ENCODE assay signal across 8 mouse cellular contexts in the genomic region with DNA sequence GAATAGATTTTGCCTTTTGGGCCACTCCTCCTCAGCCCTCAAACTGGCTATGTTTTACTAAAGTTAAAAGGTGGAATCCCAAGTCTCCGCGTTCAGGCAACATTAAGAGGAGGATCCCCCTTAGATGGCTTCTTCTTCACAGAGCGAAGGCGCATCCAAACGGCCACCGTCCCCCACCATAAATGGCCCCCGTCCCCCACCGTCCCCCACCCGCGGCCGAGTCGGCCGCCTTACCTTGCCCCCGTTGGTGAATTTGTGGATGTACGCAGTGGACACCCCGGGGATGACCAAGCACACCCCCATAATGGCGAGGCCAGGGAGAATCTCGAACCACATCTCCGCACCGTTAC. TPM values are rescaled to one million over a fixed set of nuclear protein-coding genes. Genes with fewer than 3 reads are reported as not detected.
DNase-seq lines count a peak whose midpoint lies in the region; ATAC-seq and TF ChIP-seq lines count a peak whose summit lies in the region.

No protein-coding gene starts in this region.

- ATAC-seq in heart, embryonic 11.5 days (replicated peaks; ENCODE audit: insufficient number of reproducible peaks, low FRiP score, low TSS enrichment): no peak
- no peak for ATAC-seq in forebrain, embryonic 13.5 days
- peak; percentile 44; the same call in 1 of the 2 replicates for ATAC-seq in liver, embryonic 14.5 days (ENCODE audit: insufficient read depth)
- ATAC-seq in megakaryocyte-erythroid progenitor cell, adult 5-6 weeks (replicated peaks; ENCODE audit: low FRiP score, low TSS enrichment, poor library complexity, severe bottlenecking): no peak

- no peaks in the 10 kb centered on the region for H3K27me3 ChIP-seq in heart, embryonic 11.5 days (ENCODE audit: control insufficient read depth, insufficient read depth, low read length)
- H3K27me3 ChIP-seq in forebrain, embryonic 13.5 days: no peaks in the 10 kb centered on the region
- no peaks in the 10 kb centered on the region for H3K27me3 ChIP-seq in liver, embryonic 14.5 days (ENCODE audit: control insufficient read depth, insufficient read depth, low read length)

- H3K4me1 ChIP-seq in heart, embryonic 11.5 days (ENCODE audit: control insufficient read depth, insufficient read depth, low read length): no peaks in the 10 kb centered on the region
- no peaks in the 10 kb centered on the region for H3K4me1 ChIP-seq in ES-E14 (ENCODE audit: control insufficient read depth in 2 of 2, insufficient read depth in 2 of 2, low read length in 2 of 2, poor library complexity in 1 of 2)
- H3K4me1 ChIP-seq in forebrain, embryonic 13.5 days: peaks cover 3% of the 10 kb centered on the region; the same call in 1 of the 2 replicates
- peaks cover 0 to 5% of the 10 kb centered on the region in 2 experiments; a peak in 1 of 4 replicates for H3K4me1 ChIP-seq in liver, embryonic 14.5 days (replicated peaks; ENCODE audit: control insufficient read depth in 2 of 2, insufficient read depth in 2 of 2, low read length in 1 of 2)

- WGBS in heart, embryonic 11.5 days (ENCODE audit: insufficient replicate concordance): 22% methylated on average over 19 of the region's 20 CpGs
- 15% methylated on average over 19 of the region's 20 CpGs for WGBS in forebrain, embryonic 13.5 days
- WGBS in liver, embryonic 14.5 days (ENCODE audit: insufficient replicate concordance): 17% methylated on average over 20 of the region's 20 CpGs

- no peaks in the 10 kb centered on the region for H3K9me3 ChIP-seq in heart, embryonic 11.5 days (replicated peaks; ENCODE audit: control insufficient read depth, low read length)
- no peaks in the 10 kb centered on the region for H3K9me3 ChIP-seq in ES-E14 (ENCODE audit: control insufficient read depth, insufficient read depth, low read depth, low read length)
- H3K9me3 ChIP-seq in forebrain, embryonic 13.5 days (replicated peaks): no peaks in the 10 kb centered on the region
- H3K9me3 ChIP-seq in liver, embryonic 14.5 days (ENCODE audit: control insufficient read depth, low read length): no peaks in the 10 kb centered on the region

- in situ Hi-C loops in ES-E14 (cut with MboI; ENCODE audit: low sequenced_read_pairs in 2 of 2, unreplicated experiment in 2 of 2): no loop called here

- TF ChIP-seq EP300 in liver, embryonic 14.5 days (IDR thresholded peaks at IDR 0.05; ENCODE audit: low read depth): no peak

- intact Hi-C loops in heart, postnatal 36 days (cut with DNase I): loop anchor here (2.0 kb wide), 1 partner anchor 64 kb away; the partner anchor contains the start of gene Nkap

- H3K27ac ChIP-seq in heart, embryonic 11.5 days (ENCODE audit: low read depth, low read length): no peak overlapping the region
- no peak overlapping the region for H3K27ac ChIP-seq in ES-E14 (ENCODE audit: insufficient read depth, low read depth, low read length, poor library complexity, severe bottlenecking)
- H3K27ac ChIP-seq in forebrain, embryonic 13.5 days: no peak overlapping the region
- H3K27ac ChIP-seq in liver, embryonic 14.5 days: no peak overlapping the region

- peak overlapping the region; percentile 68 for H3K4me2 ChIP-seq in heart, embryonic 11.5 days
- peak overlapping the region; percentile 63 for H3K4me2 ChIP-seq in forebrain, embryonic 13.5 days
- H3K4me2 ChIP-seq in liver, embryonic 14.5 days (ENCODE audit: low read depth): peak overlapping the region; percentile 75

- DNase-seq in heart, postnatal 36 days: no peak
- no peak for DNase-seq in ES-E14 (ENCODE audit: low read depth, low spot score)
- no peak for DNase-seq in liver, embryonic 14.5 days (ENCODE audit: low read depth in 3 of 3, low spot score in 3 of 3)
- no peak for DNase-seq in left cerebral cortex, adult 9 months (ENCODE audit: low spot score in 2 of 2)
- no peak for DNase-seq in left cerebral cortex, adult 18-20 months (ENCODE audit: low spot score in 2 of 2)

- peak overlapping the region; percentile 65 for H3K4me3 ChIP-seq in heart, embryonic 11.5 days (ENCODE audit: low read depth, low read length)
- H3K4me3 ChIP-seq in ES-E14 (ENCODE audit: insufficient read depth in 1 of 2, low read depth in 1 of 2, low read length in 2 of 2, poor library complexity in 1 of 2, severe bottlenecking in 1 of 2): peak overlapping the region; percentile 81 to 84
- H3K4me3 ChIP-seq in forebrain, embryonic 13.5 days: peak overlapping the region; percentile 53
- peak overlapping the region; percentile 72 to 87 for H3K4me3 ChIP-seq in liver, embryonic 14.5 days (ENCODE audit: insufficient read depth in 1 of 2, low read depth in 2 of 2, low read length in 2 of 2)

- peak overlapping the region; percentile 63 for H3K9ac ChIP-seq in heart, embryonic 11.5 days (ENCODE audit: low read depth, low read length)
- H3K9ac ChIP-seq in ES-E14 (ENCODE audit: insufficient read depth, low read depth, low read length, poor library complexity, severe bottlenecking): peak overlapping the region; percentile 72
- peak overlapping the region; percentile 65 for H3K9ac ChIP-seq in forebrain, embryonic 13.5 days
- peak overlapping the region; percentile 53 for H3K9ac ChIP-seq in liver, embryonic 14.5 days (replicated peaks)

- no peak for TF ChIP-seq CTCF in liver, embryonic 14.5 days (IDR thresholded peaks at IDR 0.05; ENCODE audit: low read depth)

- H3K36me3 ChIP-seq in heart, embryonic 11.5 days (ENCODE audit: control insufficient read depth, insufficient read depth, low read length): no peaks in the 10 kb centered on the region
- H3K36me3 ChIP-seq in ES-E14 (ENCODE audit: control insufficient read depth, insufficient read depth, low read length, poor library complexity, severe bottlenecking): no peaks in the 10 kb centered on the region
- 0 out of 2 replicates have a peak, but pooled peaks cover 3% of the 10 kb centered on the region for H3K36me3 ChIP-seq in forebrain, embryonic 13.5 days (ENCODE audit: poor library complexity, severe bottlenecking)
- no peaks in the 10 kb centered on the region for H3K36me3 ChIP-seq in liver, embryonic 14.5 days (replicated peaks; ENCODE audit: control insufficient read depth, insufficient read depth, low read depth)

TF ChIP-seq in ES-E14, 5 proteins besides CTCF, POLR2A, EP300 and RAD21 (continues in another document):
- TF ChIP-seq ZC3H11A (IDR thresholded peaks at IDR 0.05; ENCODE audit: borderline replicate concordance, low read depth, low read length): no peak

RNA-seq across cellular contexts. Expression of gene Ndufa1, which starts 0.2 kb away (rescaled TPM):
- polyA plus RNA-seq in heart, embryonic 11.5 days (2014; fragmentation: Nextera tagmentation; extraction: Ambion mirVana): 553 and 620 TPM in 2 replicates
- total RNA-seq in heart, postnatal 36 days (2021): 100 to 1,000 TPM; 905 to 914 TPM
- 353 and 389 TPM in 2 replicates for total RNA-seq in ES-E14 (2012; rRNA removed)
- 499 and 510 TPM in 2 replicates for polyA plus RNA-seq in forebrain, embryonic 13.5 days (2015; fragmentation: Nextera tagmentation; extraction: Ambion mirVana)
- 111 and 169 TPM in 2 replicates for polyA plus RNA-seq in liver, embryonic 14.5 days (2012; rRNA removed)
- polyA plus RNA-seq in liver, embryonic 14.5 days (2014; fragmentation: Nextera tagmentation; extraction: Ambion mirVana): 253 and 273 TPM in 2 replicates
- 231 and 296 TPM in 2 replicates for total RNA-seq in megakaryocyte-erythroid progenitor cell, adult 5-6 weeks (2014; fragmentation: Nextera tagmentation)
- 114 and 134 TPM in 2 replicates for total RNA-seq in megakaryocyte-erythroid progenitor cell, adult 5-6 weeks (2017)
- 100 to 1,000 TPM; 189 to 199 TPM for total RNA-seq in left cerebral cortex, adult 18-20 months (2021)

RNA-seq across cellular contexts. Expression of gene Rnf113a1, which starts 0.3 kb away (rescaled TPM):
- polyA plus RNA-seq in heart, embryonic 11.5 days (2014; fragmentation: Nextera tagmentation; extraction: Ambion mirVana): 7.3 and 7.9 TPM in 2 replicates
- total RNA-seq in heart, postnatal 36 days (2021): 1 to 10 TPM; 2.1 to 2.6 TPM
- total RNA-seq in ES-E14 (2012; rRNA removed): 5.6 and 6.3 TPM in 2 replicates
- polyA plus RNA-seq in forebrain, embryonic 13.5 days (2015; fragmentation: Nextera tagmentation; extraction: Ambion mirVana): 13.6 and 14.4 TPM in 2 replicates
- 1.1 and 1.7 TPM in 2 replicates for polyA plus RNA-seq in liver, embryonic 14.5 days (2012; rRNA removed)
- polyA plus RNA-seq in liver, embryonic 14.5 days (2014; fragmentation: Nextera tagmentation; extraction: Ambion mirVana): 2.3 and 3.2 TPM in 2 replicates
- total RNA-seq in megakaryocyte-erythroid progenitor cell, adult 5-6 weeks (2014; fragmentation: Nextera tagmentation): 5.7 and 7.4 TPM in 2 replicates
- total RNA-seq in megakaryocyte-erythroid progenitor cell, adult 5-6 weeks (2017): 0.80 and 4.4 TPM in 2 replicates
- 1 to 10 TPM; 7.5 to 8.7 TPM for total RNA-seq in left cerebral cortex, adult 18-20 months (2021)

RNA-seq across cellular contexts. Expression of gene Gm9, which starts 20.1 kb away (rescaled TPM):
- not detected in 2 replicates for polyA plus RNA-seq in heart, embryonic 11.5 days (2014; fragmentation: Nextera tagmentation; extraction: Ambion mirVana)
- total RNA-seq in heart, postnatal 36 days (2021): not detected
- 2.3 and 2.9 TPM in 2 replicates for total RNA-seq in ES-E14 (2012; rRNA removed)
- not detected in 2 replicates for polyA plus RNA-seq in forebrain, embryonic 13.5 days (2015; fragmentation: Nextera tagmentation; extraction: Ambion mirVana)
- not detected in 2 replicates for polyA plus RNA-seq in liver, embryonic 14.5 days (2012; rRNA removed)
- polyA plus RNA-seq in liver, embryonic 14.5 days (2014; fragmentation: Nextera tagmentation; extraction: Ambion mirVana): not detected in 2 replicates
- total RNA-seq in megakaryocyte-erythroid progenitor cell, adult 5-6 weeks (2014; fragmentation: Nextera tagmentation): not detected in 2 replicates
- total RNA-seq in megakaryocyte-erythroid progenitor cell, adult 5-6 weeks (2017): not detected in 2 replicates
- not detected for total RNA-seq in left cerebral cortex, adult 18-20 months (2021)

RNA-seq across cellular contexts. Expression of gene Akap14, which starts 22.1 kb away (rescaled TPM):
- polyA plus RNA-seq in heart, embryonic 11.5 days (2014; fragmentation: Nextera tagmentation; extraction: Ambion mirVana): 0.11 TPM in 1 of 2 replicates, not detected in the other
- total RNA-seq in heart, postnatal 36 days (2021): not detected
- total RNA-seq in ES-E14 (2012; rRNA removed): not detected in 2 replicates
- polyA plus RNA-seq in forebrain, embryonic 13.5 days (2015; fragmentation: Nextera tagmentation; extraction: Ambion mirVana): 0.13 and 0.27 TPM in 2 replicates
- not detected in 2 replicates for polyA plus RNA-seq in liver, embryonic 14.5 days (2012; rRNA removed)
- 0.13 TPM in 1 of 2 replicates, not detected in the other for polyA plus RNA-seq in liver, embryonic 14.5 days (2014; fragmentation: Nextera tagmentation; extraction: Ambion mirVana)
- total RNA-seq in megakaryocyte-erythroid progenitor cell, adult 5-6 weeks (2014; fragmentation: Nextera tagmentation): not detected in 2 replicates
- not detected in 2 replicates for total RNA-seq in megakaryocyte-erythroid progenitor cell, adult 5-6 weeks (2017)
- total RNA-seq in left cerebral cortex, adult 18-20 months (2021): not detected

RNA-seq across cellular contexts. Expression of gene Rhox1, which starts 31.3 kb away (rescaled TPM):
- not detected in 2 replicates for polyA plus RNA-seq in heart, embryonic 11.5 days (2014; fragmentation: Nextera tagmentation; extraction: Ambion mirVana)
- total RNA-seq in heart, postnatal 36 days (2021): not detected
- total RNA-seq in ES-E14 (2012; rRNA removed): 1.4 and 3.0 TPM in 2 replicates
- not detected in 2 replicates for polyA plus RNA-seq in forebrain, embryonic 13.5 days (2015; fragmentation: Nextera tagmentation; extraction: Ambion mirVana)
- polyA plus RNA-seq in liver, embryonic 14.5 days (2012; rRNA removed): not detected in 2 replicates
- not detected in 2 replicates for polyA plus RNA-seq in liver, embryonic 14.5 days (2014; fragmentation: Nextera tagmentation; extraction: Ambion mirVana)
- total RNA-seq in megakaryocyte-erythroid progenitor cell, adult 5-6 weeks (2014; fragmentation: Nextera tagmentation): not detected in 2 replicates
- not detected in 2 replicates for total RNA-seq in megakaryocyte-erythroid progenitor cell, adult 5-6 weeks (2017)
- not detected for total RNA-seq in left cerebral cortex, adult 18-20 months (2021)
